Mouse (Mus musculus) midbrain, embryonic 15.5 days (tissue): Measurements from ENCODE around the gene Epb41l3. TPM values are rescaled to one million over a fixed set of nuclear protein-coding genes. Genes with fewer than 3 reads are reported as not detected.
A peak's percentile ranks its signal among the peaks of the same experiment; 100 is the strongest.
"Not testable (repeated sequence)": the region's sequence is repeated elsewhere in the genome, so short reads cannot be mapped to it uniquely, and the experiment has no call there.

ENCODE experiments used
- ATAC-seq: fragments of 200-750 bp; cut with Nextera tagmentation; replicated peaks from 2 replicates; pipeline ENCODE4 v1.8.0; 2017; ENCODE audit warnings: moderate TSS enrichment
- H3K27ac ChIP-seq: fragments of 300-500 bp; sonication (generic); 2 replicates; pipeline ENCODE4 v1.5.1; 2015; ENCODE audit warnings: mild to moderate bottlenecking, inconsistent platforms
- H3K27me3 ChIP-seq: fragments of 300-500 bp; sonication (generic); replicated peaks from 2 replicates; pipeline ENCODE4 v1.6.1; 2015; ENCODE audit warnings: inconsistent platforms
- H3K36me3 ChIP-seq: fragments of 300-500 bp; sonication (generic); replicated peaks from 2 replicates; pipeline ENCODE4 v1.6.1; 2015; ENCODE audit warnings: inconsistent platforms
- H3K4me1 ChIP-seq: fragments of 300-500 bp; sonication (generic); 2 replicates; pipeline ENCODE4 v1.6.1; 2015; ENCODE audit warnings: inconsistent platforms
- H3K4me2 ChIP-seq: fragments of 300-500 bp; sonication (generic); 2 replicates; pipeline ENCODE4 v1.6.1; 2015; ENCODE audit warnings: inconsistent platforms, mild to moderate bottlenecking, moderate library complexity
- H3K4me3 ChIP-seq: fragments of 300-500 bp; sonication (generic); 2 replicates; pipeline ENCODE4 v1.5.1; 2015; ENCODE audit warnings: mild to moderate bottlenecking, inconsistent platforms
- H3K9ac ChIP-seq: fragments of 300-500 bp; sonication (generic); 2 replicates; pipeline ENCODE4 v1.6.1; 2015; ENCODE audit warnings: mild to moderate bottlenecking, inconsistent platforms
- H3K9me3 ChIP-seq: fragments of 300-500 bp; sonication (generic); 2 replicates; pipeline ENCODE4 v1.6.1; 2016; ENCODE audit warnings: inconsistent platforms
- WGBS: fragments of 180-500 bp; shearing (Covaris S2); methylation state at CpG from one replicate; pipeline ENCODE4 v1.1.7; 2015; ENCODE audit warnings: mixed read lengths; 5-methylcytosine and 5-hydroxymethylcytosine counted together
- polyA plus RNA-seq: library from polyadenylated mRNA; unstranded; fragments of >200 nt; fragmentation: Nextera tagmentation; extraction: Ambion mirVana; gene quantifications from 2 replicates; pipeline ENCODE4 v1.2.1, GENCODE M21; 2015

Epb41l3 gene
- polyA plus RNA-seq, 1 experiment from 2014 or later = 71.0 TPM

- Histone ChIP-seq H3K27ac (peak overlapping the region; percentile 56; the same call in 1 of the 2 replicates), H3K4me1 (peaks cover 18% of the 10 kb centered on the region), H3K9ac (peak overlapping the region; percentile 15; the same call in 1 of the 2 replicates), H3K36me3 (no peaks in the 10 kb centered on the region), H3K4me2 (peak overlapping the region; percentile 53), H3K4me3 (peak overlapping the region; percentile 25), H3K9me3 (no peaks in the 10 kb centered on the region), H3K27me3 (no peaks in the 10 kb centered on the region)
- 5% methylated on average over 19 of the region's 19 CpGs for WGBS
- ATAC-seq = peak; percentile 87
Measured at GRCm38 (mm10) chr17:69120533-69121358, 45.3 kb downstream of the Epb41l3 start.

GRCm38 (mm10) chr17:69122403-69122802 is 46.9 kb downstream of the Epb41l3 start:
- peak overlapping the region; percentile 37 for H3K4me2 ChIP-seq
- H3K4me3 ChIP-seq = peak overlapping the region; percentile 13; the same call in 1 of the 2 replicates
- H3K27ac ChIP-seq, H3K27me3 ChIP-seq, H3K36me3 ChIP-seq, H3K9ac ChIP-seq, H3K9me3 ChIP-seq: not testable (repeated sequence)
- peak; percentile 17; the same call in 1 of the 2 replicates for ATAC-seq
- WGBS = 14% methylated on average over 6 of the region's 6 CpGs
- peaks cover 18% of the 10 kb centered on the region for H3K4me1 ChIP-seq

GRCm38 (mm10) chr17:69127436-69127835 is 52.0 kb downstream of the Epb41l3 start:
- Histone ChIP-seq H3K36me3 (no peaks in the 10 kb centered on the region), H3K4me2 (no peak overlapping the region), H3K4me3 (no peak overlapping the region), H3K9ac (no peak overlapping the region), H3K9me3 (no peaks in the 10 kb centered on the region), H3K27ac (no peak overlapping the region), H3K4me1 (peaks cover 9% of the 10 kb centered on the region), H3K27me3 (no peaks in the 10 kb centered on the region)
- ATAC-seq = no peak
- WGBS = 72% methylated on average over 7 of the region's 7 CpGs

GRCm38 (mm10) chr17:69127981-69128380 is 52.5 kb downstream of the Epb41l3 start:
- no peak for ATAC-seq
- H3K9ac ChIP-seq = no peak overlapping the region
- WGBS = 78% methylated on average over 5 of the region's 5 CpGs

GRCm38 (mm10) chr17:69129434-69129833 is 54.0 kb downstream of the Epb41l3 start:
- H3K4me3 ChIP-seq = no peak overlapping the region
- H3K9ac ChIP-seq = no peak overlapping the region
- ATAC-seq = 0 out of 2 replicates have a peak, but pooled peaks have one; percentile 39
- H3K4me2 ChIP-seq = no peak overlapping the region
- no peaks in the 10 kb centered on the region for H3K36me3 ChIP-seq
- H3K27me3 ChIP-seq = no peaks in the 10 kb centered on the region
- WGBS = 19% methylated on average over 6 of the region's 6 CpGs
- peaks cover 9% of the 10 kb centered on the region for H3K4me1 ChIP-seq
- no peaks in the 10 kb centered on the region for H3K9me3 ChIP-seq
- H3K27ac ChIP-seq = no peak overlapping the region

More at GRCm38 (mm10) chr17:69127981-69128380, 52.5 kb downstream of the Epb41l3 start:
- no peak overlapping the region for H3K4me2 ChIP-seq
- H3K27ac ChIP-seq = no peak overlapping the region
- no peaks in the 10 kb centered on the region for H3K27me3 ChIP-seq
- H3K4me3 ChIP-seq = no peak overlapping the region
- H3K9me3 ChIP-seq = no peaks in the 10 kb centered on the region
- H3K36me3 ChIP-seq = no peaks in the 10 kb centered on the region
- peaks cover 9% of the 10 kb centered on the region for H3K4me1 ChIP-seq

GRCm38 (mm10) chr17:69143017-69143416 is 67.5 kb downstream of the Epb41l3 start:
- 87% methylated on average over 3 of the region's 3 CpGs for WGBS

GRCm38 (mm10) chr17:69150826-69151225 is 75.3 kb downstream of the Epb41l3 start:
- ATAC-seq = no peak

More at GRCm38 (mm10) chr17:69143017-69143416, 67.5 kb downstream of the Epb41l3 start:
- no peak overlapping the region for H3K27ac ChIP-seq
- ATAC-seq = no peak
- H3K9ac ChIP-seq = no peak overlapping the region
- H3K4me2 ChIP-seq = no peak overlapping the region
- H3K27me3 ChIP-seq = no peaks in the 10 kb centered on the region
- H3K4me1 ChIP-seq = no peaks in the 10 kb centered on the region
- no peaks in the 10 kb centered on the region for H3K9me3 ChIP-seq
- no peaks in the 10 kb centered on the region for H3K36me3 ChIP-seq
- H3K4me3 ChIP-seq = no peak overlapping the region

GRCm38 (mm10) chr17:69151281-69151680 is 75.8 kb downstream of the Epb41l3 start:
- Histone ChIP-seq H3K36me3 (no peaks in the 10 kb centered on the region), H3K4me2 (no peak overlapping the region), H3K27ac (no peak overlapping the region), H3K4me3 (no peak overlapping the region), H3K4me1 (peaks cover 11% of the 10 kb centered on the region), H3K9ac (no peak overlapping the region), H3K27me3 (no peaks in the 10 kb centered on the region), H3K9me3 (no peaks in the 10 kb centered on the region)
- WGBS = 37% methylated on average over 3 of the region's 3 CpGs
- ATAC-seq = no peak

More at GRCm38 (mm10) chr17:69150826-69151225, 75.3 kb downstream of the Epb41l3 start:
- Histone ChIP-seq H3K27me3 (no peaks in the 10 kb centered on the region), H3K4me1 (peaks cover 10% of the 10 kb centered on the region), H3K9me3 (no peaks in the 10 kb centered on the region), H3K9ac (no peak overlapping the region), H3K36me3 (no peaks in the 10 kb centered on the region), H3K4me3 (no peak overlapping the region), H3K27ac (no peak overlapping the region), H3K4me2 (no peak overlapping the region)

- H3K9ac ChIP-seq = no peak overlapping the region
- H3K4me2 ChIP-seq = no peak overlapping the region
- no peak overlapping the region for H3K4me3 ChIP-seq
- H3K27me3 ChIP-seq = no peaks in the 10 kb centered on the region
- peaks cover 18% of the 10 kb centered on the region for H3K4me1 ChIP-seq
- H3K36me3 ChIP-seq = no peaks in the 10 kb centered on the region
- no peak for ATAC-seq
- H3K27ac ChIP-seq = no peak overlapping the region
- H3K9me3 ChIP-seq = no peaks in the 10 kb centered on the region
- 84% methylated on average over 8 of the region's 8 CpGs for WGBS
Measured at GRCm38 (mm10) chr17:69155034-69155433, 79.6 kb downstream of the Epb41l3 start.

- peak overlapping the region; percentile 92 for H3K4me2 ChIP-seq
- H3K9me3 ChIP-seq = no peaks in the 10 kb centered on the region
- H3K27me3 ChIP-seq = no peaks in the 10 kb centered on the region
- under 1% methylated on average over 57 of the region's 58 CpGs for WGBS
- H3K9ac ChIP-seq = peak overlapping the region; percentile 90
- H3K36me3 ChIP-seq = no peaks in the 10 kb centered on the region
- peak overlapping the region; percentile 99 for H3K4me3 ChIP-seq
- ATAC-seq = peak; percentile 84
- H3K27ac ChIP-seq = peak overlapping the region; percentile 79
- H3K4me1 ChIP-seq = peaks cover 18% of the 10 kb centered on the region
Measured at GRCm38 (mm10) chr17:69156522-69157100, 81.1 kb downstream of the Epb41l3 start.

- Histone ChIP-seq H3K27me3 (no peaks in the 10 kb centered on the region), H3K27ac (peak overlapping the region; percentile 79), H3K9me3 (no peaks in the 10 kb centered on the region), H3K4me1 (peaks cover 16% of the 10 kb centered on the region), H3K9ac (peak overlapping the region; percentile 90), H3K4me2 (peak overlapping the region; percentile 92), H3K4me3 (peak overlapping the region; percentile 99), H3K36me3 (no peaks in the 10 kb centered on the region)
- WGBS = under 1% methylated on average over 64 of the region's 66 CpGs
- ATAC-seq = peak; percentile 73
Measured at GRCm38 (mm10) chr17:69157101-69157808, 81.8 kb downstream of the Epb41l3 start.

GRCm38 (mm10) chr17:69157809-69158185 is 82.3 kb downstream of the Epb41l3 start:
- WGBS = 4% methylated on average over 11 of the region's 11 CpGs
- no peak for ATAC-seq
- H3K27ac ChIP-seq = no peak overlapping the region

More at GRCm38 (mm10) chr17:69157809-69158185, 82.3 kb downstream of the Epb41l3 start:
- H3K9me3 ChIP-seq = no peaks in the 10 kb centered on the region
- peak overlapping the region; percentile 90 for H3K9ac ChIP-seq
- peak overlapping the region; percentile 99 for H3K4me3 ChIP-seq
- H3K4me1 ChIP-seq = peaks cover 10% of the 10 kb centered on the region
- H3K4me2 ChIP-seq = peak overlapping the region; percentile 92
- H3K36me3 ChIP-seq = no peaks in the 10 kb centered on the region
- H3K27me3 ChIP-seq = no peaks in the 10 kb centered on the region
